ENCODE assay signal across 8 mouse cellular contexts in genomic region chr5:20951666-20952281, GRCm38 (mm10). TPM values are rescaled to one million over a fixed set of nuclear protein-coding genes. Genes with fewer than 3 reads are reported as not detected.
DNase-seq lines count a peak whose midpoint lies in the region; ATAC-seq and TF ChIP-seq lines count a peak whose summit lies in the region.

No protein-coding gene starts in this region.

- DNase-seq in MN1 (ENCODE audit: low spot score), result peak; percentile 95
- peak; percentile 98 for DNase-seq in cerebellum, adult 9-10 months
- peak; percentile 96 for DNase-seq in hindbrain, embryonic 10.5 days (ENCODE audit: low spot score)
- DNase-seq in layer of hippocampus, adult 9-11 months, result peak; percentile 97
- peak; percentile 99 for DNase-seq in lung, postnatal 0 days (ENCODE audit: low spot score)
- DNase-seq in ovary, postnatal 14 days (ENCODE audit: low spot score), result peak; percentile 87
- DNase-seq in thymus, postnatal 14 days, result peak; percentile 96

- H3K4me1 ChIP-seq in hindbrain, embryonic 10.5 days (replicated peaks), result peaks cover 18% of the 10 kb centered on the region
- peaks cover 8% of the 10 kb centered on the region; the same call in 1 of the 2 replicates for H3K4me1 ChIP-seq in lung, postnatal 0 days (ENCODE audit: insufficient read depth, low read depth, low read length)

- H3K36me3 ChIP-seq in hindbrain, embryonic 10.5 days, result peaks cover 3% of the 10 kb centered on the region
- H3K36me3 ChIP-seq in lung, postnatal 0 days (ENCODE audit: insufficient read depth, low read length), result no peaks in the 10 kb centered on the region

- peak overlapping the region; percentile 61 for H3K4me2 ChIP-seq in lung, postnatal 0 days (replicated peaks; ENCODE audit: low read depth, low read length)

- peaks cover 3% of the 10 kb centered on the region; the same call in 1 of the 2 replicates for H3K9me3 ChIP-seq in hindbrain, embryonic 10.5 days
- no peaks in the 10 kb centered on the region for H3K9me3 ChIP-seq in lung, postnatal 0 days (ENCODE audit: low read length)

- peak; percentile 93 for ATAC-seq in frontal cortex, adult (ENCODE audit: low TSS enrichment)
- ATAC-seq in lung, postnatal 0 days, result peak; percentile 100

- H3K27ac ChIP-seq in hindbrain, embryonic 10.5 days, result peak overlapping the region; percentile 96
- H3K27ac ChIP-seq in lung, postnatal 0 days (ENCODE audit: low read length), result peak overlapping the region; percentile 98

- no peak for TF ChIP-seq CTCF in lung, postnatal 0 days (IDR thresholded peaks at IDR 0.05)

- H3K27me3 ChIP-seq in hindbrain, embryonic 10.5 days (ENCODE audit: insufficient read depth, poor library complexity, severe bottlenecking), result no peaks in the 10 kb centered on the region
- H3K27me3 ChIP-seq in lung, postnatal 0 days (replicated peaks; ENCODE audit: insufficient read depth, low read length), result no peaks in the 10 kb centered on the region

- peak overlapping the region; percentile 95 for H3K9ac ChIP-seq in lung, postnatal 0 days (replicated peaks; ENCODE audit: low read depth)

- TF ChIP-seq EP300 in lung, postnatal 0 days (IDR thresholded peaks at IDR 0.05), result no peak; the same call in 1 of the 2 replicates

- under 1% methylated on average over 51 of the region's 51 CpGs for WGBS in hindbrain, embryonic 10.5 days
- under 1% methylated on average over 47 of the region's 51 CpGs for whole genome bisulfite sequencing in lung, postnatal 0 days

- H3K4me3 ChIP-seq in hindbrain, embryonic 10.5 days, result peak overlapping the region; percentile 89
- peak overlapping the region; percentile 98 for H3K4me3 ChIP-seq in lung, postnatal 0 days (ENCODE audit: low read depth, low read length)

RNA-seq across cellular contexts. Expression of gene Rsbn1l, which starts 4.4 kb away (rescaled TPM):
- 4.8 and 5.5 TPM in 2 replicates for polyA plus RNA-seq in hindbrain, embryonic 10.5 days (2016; fragmentation: Nextera tagmentation; extraction: Ambion mirVana)
- polyA plus RNA-seq in lung, postnatal 0 days (2015; fragmentation: Nextera tagmentation; extraction: Ambion mirVana), result 6.6 and 6.8 TPM in 2 replicates

Comparison
In these comparisons a context has a peak if more than half of its experiments do, and no peak if none do; other contexts are left out.
1. Peak in every context shown above with its lines: DNase-seq, ATAC-seq, H3K4me3 ChIP-seq and H3K27ac ChIP-seq.